In genomic region chr2:30418259-30418658, GRCm38 (mm10) we compare ENCODE assay signal across 9 mouse cellular contexts. TPM values are rescaled to one million over a fixed set of nuclear protein-coding genes. Genes with fewer than 3 reads are reported as not detected.
A peak's percentile ranks its signal among the peaks of the same experiment; 100 is the strongest.
DNase-seq lines count a peak whose midpoint lies in the region; ATAC-seq and TF ChIP-seq lines count a peak whose summit lies in the region.
"Had no signal": no experiment of that assay in that cellular context is flagged by ENCODE, and none has a peak within 500 bp of the region (broad histone marks: within the 10 kb centered on the region; RNA-seq: fewer than 3 reads in every experiment).

No protein-coding gene starts in this region.

- H3K9ac ChIP-seq in neural tube, embryonic 13.5 days: peak overlapping the region; percentile 52

- TF ChIP-seq POLR2A in cerebellum, adult 2 months (IDR thresholded peaks at IDR 0.05; ENCODE audit: borderline replicate concordance, insufficient read depth, low read length): no peak

- no peak for TF ChIP-seq CTCF in cerebellum, adult 2 months (IDR thresholded peaks at IDR 0.05; ENCODE audit: borderline replicate concordance, insufficient read depth, low read depth, low read length)
- no peak for TF ChIP-seq CTCF in layer of hippocampus, adult 2 months (conservative IDR thresholded peaks at IDR 0.05)

- 55% methylated on average over 6 of the region's 6 CpGs for WGBS in cerebellum, adult 2 months
- 70% methylated on average over 6 of the region's 6 CpGs for WGBS in limb, embryonic 10.5 days
- WGBS in neural tube, embryonic 13.5 days: 73% methylated on average over 6 of the region's 6 CpGs

- H3K27me3 ChIP-seq in cerebellum, adult 2 months (ENCODE audit: control insufficient read depth, insufficient read depth, low read length): no peaks in the 10 kb centered on the region
- peaks cover 16% of the 10 kb centered on the region for H3K27me3 ChIP-seq in limb, embryonic 10.5 days (ENCODE audit: low read depth, poor library complexity, severe bottlenecking)
- H3K27me3 ChIP-seq in neural tube, embryonic 13.5 days: no peaks in the 10 kb centered on the region

- H3K4me3 ChIP-seq in cerebellum, adult 2 months (replicated peaks; ENCODE audit: insufficient read depth, low read depth, low read length): no peak overlapping the region
- no peak overlapping the region for H3K4me3 ChIP-seq in layer of hippocampus, adult 2 months
- H3K4me3 ChIP-seq in limb, embryonic 10.5 days: peak overlapping the region; percentile 36
- H3K4me3 ChIP-seq in neural tube, embryonic 13.5 days: 0 out of 2 replicates have a peak overlapping the region, but pooled peaks have one; percentile 2

- no peak for ATAC-seq in neural tube, embryonic 13.5 days (ENCODE audit: low read depth)

- H3K4me1 ChIP-seq in cerebellum, adult 2 months (ENCODE audit: control insufficient read depth, insufficient read depth, low read length): peaks cover 10% of the 10 kb centered on the region
- peaks cover 46% of the 10 kb centered on the region for H3K4me1 ChIP-seq in limb, embryonic 10.5 days
- peaks cover 59% of the 10 kb centered on the region for H3K4me1 ChIP-seq in neural tube, embryonic 13.5 days (replicated peaks)

- H3K9me3 ChIP-seq in limb, embryonic 10.5 days (replicated peaks): no peaks in the 10 kb centered on the region
- H3K9me3 ChIP-seq in neural tube, embryonic 13.5 days: no peaks in the 10 kb centered on the region

- DNase-seq in cerebellum, adult 2 months: no peak
- DNase-seq in cerebellum, postnatal 10 days: no peak
- DNase-seq in layer of hippocampus, adult 2 months (ENCODE audit: low spot score in 2 of 2): no peak
- DNase-seq in layer of hippocampus, postnatal 14 days (ENCODE audit: low spot score in 2 of 2): no peak
- DNase-seq in limb, embryonic 10.5 days (ENCODE audit: low spot score): no peak
- DNase-seq in right cerebral cortex, postnatal 36 days (ENCODE audit: low spot score in 2 of 2): no peak
- DNase-seq in embryo, embryonic 9.5 days (ENCODE audit: extremely low spot score): no peak
- DNase-seq: layer of hippocampus, adult 9-11 months had no signal

- H3K4me2 ChIP-seq in neural tube, embryonic 13.5 days: peak overlapping the region; percentile 75

- peaks cover 6% of the 10 kb centered on the region for H3K36me3 ChIP-seq in limb, embryonic 10.5 days
- H3K36me3 ChIP-seq in neural tube, embryonic 13.5 days: no peaks in the 10 kb centered on the region

- peak overlapping the region; percentile 38 for H3K27ac ChIP-seq in cerebellum, adult 2 months (ENCODE audit: insufficient read depth, low read length)
- peak overlapping the region; percentile 61; the same call in 1 of the 2 replicates for H3K27ac ChIP-seq in layer of hippocampus, adult 2 months
- peak overlapping the region; percentile 77 for H3K27ac ChIP-seq in limb, embryonic 10.5 days
- H3K27ac ChIP-seq in neural tube, embryonic 13.5 days (replicated peaks): no peak overlapping the region

RNA-seq across cellular contexts. Expression of gene Ptpa, which starts 2.4 kb away (rescaled TPM):
- polyA plus RNA-seq in cerebellum, adult 2 months (2012; rRNA removed): 204 and 207 TPM in 2 replicates
- 100 to 1,000 TPM; 152 to 168 TPM for total RNA-seq in layer of hippocampus, adult 2 months (2021)
- total RNA-seq in layer of hippocampus, postnatal 14 days (2021): 100 to 1,000 TPM; 147 to 150 TPM
- polyA plus RNA-seq in limb, embryonic 10.5 days (2016; fragmentation: Nextera tagmentation; extraction: Ambion mirVana): 172 and 177 TPM in 2 replicates
- polyA plus RNA-seq in neural tube, embryonic 13.5 days (2015; fragmentation: Nextera tagmentation; extraction: Ambion mirVana): 124 and 126 TPM in 2 replicates

RNA-seq across cellular contexts. Expression of gene Crat, which starts 2.6 kb away (rescaled TPM):
- 50.9 and 52.1 TPM in 2 replicates for polyA plus RNA-seq in cerebellum, adult 2 months (2012; rRNA removed)
- total RNA-seq in layer of hippocampus, adult 2 months (2021): 10 to 100 TPM; 50.9 to 51.6 TPM
- 10 to 100 TPM; 41.0 to 41.1 TPM for total RNA-seq in layer of hippocampus, postnatal 14 days (2021)
- 21.9 and 22.9 TPM in 2 replicates for polyA plus RNA-seq in limb, embryonic 10.5 days (2016; fragmentation: Nextera tagmentation; extraction: Ambion mirVana)
- polyA plus RNA-seq in neural tube, embryonic 13.5 days (2015; fragmentation: Nextera tagmentation; extraction: Ambion mirVana): 22.2 and 23.0 TPM in 2 replicates

RNA-seq across cellular contexts. Expression of gene Dolpp1, which starts 26.2 kb away (rescaled TPM):
- 50.5 and 55.9 TPM in 2 replicates for polyA plus RNA-seq in cerebellum, adult 2 months (2012; rRNA removed)
- total RNA-seq in layer of hippocampus, adult 2 months (2021): 10 to 100 TPM; 22.8 to 24.0 TPM
- total RNA-seq in layer of hippocampus, postnatal 14 days (2021): 10 to 100 TPM; 29.3 to 30.2 TPM
- 37.6 and 45.4 TPM in 2 replicates for polyA plus RNA-seq in limb, embryonic 10.5 days (2016; fragmentation: Nextera tagmentation; extraction: Ambion mirVana)
- polyA plus RNA-seq in neural tube, embryonic 13.5 days (2015; fragmentation: Nextera tagmentation; extraction: Ambion mirVana): 51.4 and 52.0 TPM in 2 replicates

RNA-seq across cellular contexts. Expression of gene Miga2, which starts 54.2 kb away (rescaled TPM):
- 108 and 114 TPM in 2 replicates for polyA plus RNA-seq in cerebellum, adult 2 months (2012; rRNA removed)
- total RNA-seq in layer of hippocampus, adult 2 months (2021): 100 to 1,000 TPM; 112 to 120 TPM
- total RNA-seq in layer of hippocampus, postnatal 14 days (2021): 100 to 1,000 TPM; 105 to 115 TPM
- polyA plus RNA-seq in limb, embryonic 10.5 days (2016; fragmentation: Nextera tagmentation; extraction: Ambion mirVana): 30.8 and 33.3 TPM in 2 replicates
- 26.0 and 26.3 TPM in 2 replicates for polyA plus RNA-seq in neural tube, embryonic 13.5 days (2015; fragmentation: Nextera tagmentation; extraction: Ambion mirVana)

RNA-seq across cellular contexts. Expression of gene Ier5l, which starts 55.8 kb away (rescaled TPM):
- polyA plus RNA-seq in cerebellum, adult 2 months (2012; rRNA removed): 5.1 and 7.5 TPM in 2 replicates
- total RNA-seq in layer of hippocampus, adult 2 months (2021): 10 to 100 TPM; 12.2 to 13.1 TPM
- total RNA-seq in layer of hippocampus, postnatal 14 days (2021): 1 to 10 TPM; 8.5 to 9.4 TPM
- 2.2 and 2.9 TPM in 2 replicates for polyA plus RNA-seq in limb, embryonic 10.5 days (2016; fragmentation: Nextera tagmentation; extraction: Ambion mirVana)
- 2.1 and 3.1 TPM in 2 replicates for polyA plus RNA-seq in neural tube, embryonic 13.5 days (2015; fragmentation: Nextera tagmentation; extraction: Ambion mirVana)

Comparison
In these comparisons a context has a peak if more than half of its experiments do, and no peak if none do; other contexts are left out.
1. H3K4me3 ChIP-seq: peak in limb, embryonic 10.5 days (single experiment) and neural tube, embryonic 13.5 days (single experiment); none in cerebellum, adult 2 months (single experiment) and layer of hippocampus, adult 2 months (single experiment).